Mouse (Mus musculus): ENCODE data around the gene Dock4. TPM values are rescaled to one million over a fixed set of nuclear protein-coding genes. Genes with fewer than 3 reads are reported as not detected.

Gene Dock4
- polyA plus RNA-seq, 1 experiment from 2014 or later = 13.9 TPM

DNA sequence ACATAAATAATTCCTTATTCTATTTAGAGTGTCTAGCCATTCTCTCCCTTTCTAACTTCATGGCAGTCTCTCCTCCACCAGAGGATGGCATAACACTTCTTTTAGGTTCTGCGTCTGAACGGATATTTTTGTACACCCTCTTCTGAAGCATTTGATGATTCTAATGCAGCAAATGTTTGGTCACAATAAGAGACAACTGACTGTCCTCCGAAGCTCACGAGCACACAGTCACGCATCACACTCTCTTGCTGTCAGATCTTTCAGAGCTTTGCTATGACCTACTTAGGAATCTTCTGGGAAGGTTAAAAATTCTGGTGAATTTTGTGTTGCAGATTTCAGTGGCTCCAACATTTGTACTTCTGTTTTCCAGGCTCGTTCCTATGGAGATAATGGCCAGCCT lies 149.7 kb downstream of the Dock4 start:
- H3K27me3 ChIP-seq (ENCODE audit: control insufficient read depth, insufficient read depth, low read length) = no peaks in the 10 kb centered on the region
- H3K9me3 ChIP-seq (ENCODE audit: control insufficient read depth, low read depth, low read length) = no peaks in the 10 kb centered on the region
- no peaks in the 10 kb centered on the region for H3K4me1 ChIP-seq (ENCODE audit: control insufficient read depth, insufficient read depth, low read length)
- no peak overlapping the region for H3K4me3 ChIP-seq (ENCODE audit: low read depth, low read length)
- H3K36me3 ChIP-seq (ENCODE audit: control insufficient read depth, insufficient read depth, low read length) = no peaks in the 10 kb centered on the region
- no peak overlapping the region for H3K9ac ChIP-seq (replicated peaks; ENCODE audit: low read depth, low read length)
- H3K4me2 ChIP-seq (replicated peaks; ENCODE audit: low read depth, low read length) = no peak overlapping the region
- H3K27ac ChIP-seq (ENCODE audit: low read length) = no peak overlapping the region
- no peak for ATAC-seq (ENCODE audit: insufficient number of reproducible peaks, insufficient read depth, low FRiP score, low read depth)
- 83% methylated on average over 6 of the region's 6 CpGs for WGBS

- H3K4me2 ChIP-seq (replicated peaks; ENCODE audit: low read depth, low read length) = no peak overlapping the region
- no peaks in the 10 kb centered on the region for H3K36me3 ChIP-seq (ENCODE audit: control insufficient read depth, insufficient read depth, low read length)
- H3K9me3 ChIP-seq (ENCODE audit: control insufficient read depth, low read depth, low read length) = no peaks in the 10 kb centered on the region
- no peak for ATAC-seq (ENCODE audit: insufficient number of reproducible peaks, insufficient read depth, low FRiP score, low read depth)
- WGBS = 67% methylated on average over 7 of the region's 7 CpGs
- H3K27ac ChIP-seq (ENCODE audit: low read length) = no peak overlapping the region
- no peak overlapping the region for H3K9ac ChIP-seq (replicated peaks; ENCODE audit: low read depth, low read length)
- H3K27me3 ChIP-seq (ENCODE audit: control insufficient read depth, insufficient read depth, low read length) = no peaks in the 10 kb centered on the region
- no peak overlapping the region for H3K4me3 ChIP-seq (ENCODE audit: low read depth, low read length)
- no peaks in the 10 kb centered on the region for H3K4me1 ChIP-seq (ENCODE audit: control insufficient read depth, insufficient read depth, low read length)
Measured at GRCm38 (mm10) chr12:40596020-40596419, 150.3 kb downstream of the Dock4 start.

DNA sequence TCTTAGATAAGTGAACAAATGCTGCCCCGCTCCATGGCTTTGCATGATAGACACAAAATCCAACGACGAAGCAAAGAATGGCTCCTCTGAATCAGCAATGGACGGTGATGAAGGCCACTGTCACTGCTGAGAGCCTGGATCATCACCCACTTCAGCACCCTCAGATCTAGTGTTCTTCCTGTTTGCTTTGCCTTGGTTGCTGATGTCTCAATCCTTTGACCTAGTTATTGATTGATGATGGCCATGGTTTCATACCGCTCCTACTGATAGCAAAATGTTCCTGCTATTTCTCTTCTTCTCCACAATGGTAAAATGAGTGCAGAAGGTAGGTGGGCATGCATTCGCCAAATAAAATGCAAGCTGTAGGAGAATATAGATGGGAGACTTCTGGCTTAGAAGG lies 150.7 kb downstream of the Dock4 start:
- ATAC-seq (ENCODE audit: insufficient number of reproducible peaks, insufficient read depth, low FRiP score, low read depth) = no peak
- 80% methylated on average over 6 of the region's 6 CpGs for WGBS
- no peak overlapping the region for H3K27ac ChIP-seq (ENCODE audit: low read length)
- H3K36me3 ChIP-seq (ENCODE audit: control insufficient read depth, insufficient read depth, low read length) = no peaks in the 10 kb centered on the region
- H3K9me3 ChIP-seq (ENCODE audit: control insufficient read depth, low read depth, low read length) = no peaks in the 10 kb centered on the region
- no peaks in the 10 kb centered on the region for H3K27me3 ChIP-seq (ENCODE audit: control insufficient read depth, insufficient read depth, low read length)
- H3K4me3 ChIP-seq (ENCODE audit: low read depth, low read length) = no peak overlapping the region
- H3K4me1 ChIP-seq (ENCODE audit: control insufficient read depth, insufficient read depth, low read length) = no peaks in the 10 kb centered on the region
- no peak overlapping the region for H3K4me2 ChIP-seq (replicated peaks; ENCODE audit: low read depth, low read length)
- no peak overlapping the region for H3K9ac ChIP-seq (replicated peaks; ENCODE audit: low read depth, low read length)

DNA sequence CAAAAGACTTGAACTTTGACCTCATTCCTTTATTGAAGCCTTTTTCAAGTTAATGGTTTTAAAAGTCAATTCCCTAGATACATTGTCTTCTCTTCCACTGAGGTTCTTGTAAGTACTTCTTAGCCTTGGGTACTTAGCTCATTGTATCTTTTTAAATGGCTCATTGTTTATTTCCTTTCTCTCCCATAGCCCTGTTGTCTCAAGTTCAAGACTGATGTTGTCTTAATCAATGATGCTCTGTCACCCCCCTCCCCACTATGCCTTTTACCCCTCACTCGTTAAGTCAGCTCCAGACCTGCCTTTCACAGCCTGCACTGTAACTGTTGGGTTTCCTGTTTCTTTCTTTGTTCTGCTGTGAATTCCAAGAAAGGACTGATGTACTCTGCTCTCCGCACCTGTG lies 154.2 kb downstream of the Dock4 start:
- H3K4me2 ChIP-seq (replicated peaks; ENCODE audit: low read depth, low read length) = no peak overlapping the region
- ATAC-seq (ENCODE audit: insufficient number of reproducible peaks, insufficient read depth, low FRiP score, low read depth) = no peak
- H3K9ac ChIP-seq (replicated peaks; ENCODE audit: low read depth, low read length) = no peak overlapping the region
- no peak overlapping the region for H3K27ac ChIP-seq (ENCODE audit: low read length)
- 70% methylated on average over 2 of the region's 2 CpGs for WGBS
- no peak overlapping the region for H3K4me3 ChIP-seq (ENCODE audit: low read depth, low read length)
- H3K27me3 ChIP-seq (ENCODE audit: control insufficient read depth, insufficient read depth, low read length) = no peaks in the 10 kb centered on the region
- H3K36me3 ChIP-seq (ENCODE audit: control insufficient read depth, insufficient read depth, low read length) = no peaks in the 10 kb centered on the region
- H3K9me3 ChIP-seq (ENCODE audit: control insufficient read depth, low read depth, low read length) = no peaks in the 10 kb centered on the region
- H3K4me1 ChIP-seq (ENCODE audit: control insufficient read depth, insufficient read depth, low read length) = no peaks in the 10 kb centered on the region

- WGBS = 79% methylated on average over 4 of the region's 4 CpGs
- ATAC-seq (ENCODE audit: insufficient number of reproducible peaks, insufficient read depth, low FRiP score, low read depth) = no peak
- no peaks in the 10 kb centered on the region for H3K4me1 ChIP-seq (ENCODE audit: control insufficient read depth, insufficient read depth, low read length)
- no peak overlapping the region for H3K9ac ChIP-seq (replicated peaks; ENCODE audit: low read depth, low read length)
- no peak overlapping the region for H3K27ac ChIP-seq (ENCODE audit: low read length)
- H3K9me3 ChIP-seq (ENCODE audit: control insufficient read depth, low read depth, low read length) = no peaks in the 10 kb centered on the region
- no peak overlapping the region for H3K4me2 ChIP-seq (replicated peaks; ENCODE audit: low read depth, low read length)
- no peaks in the 10 kb centered on the region for H3K36me3 ChIP-seq (ENCODE audit: control insufficient read depth, insufficient read depth, low read length)
- no peak overlapping the region for H3K4me3 ChIP-seq (ENCODE audit: low read depth, low read length)
- H3K27me3 ChIP-seq (ENCODE audit: control insufficient read depth, insufficient read depth, low read length) = no peaks in the 10 kb centered on the region
Measured at GRCm38 (mm10) chr12:40605565-40605964, 159.8 kb downstream of the Dock4 start.

GRCm38 (mm10) chr12:40622926-40623325 lies 177.2 kb downstream of the Dock4 start:
- Histone ChIP-seq H3K4me3 (ENCODE audit: low read depth, low read length) (no peak overlapping the region), H3K9me3 (ENCODE audit: control insufficient read depth, low read depth, low read length) (no peaks in the 10 kb centered on the region), H3K27ac (ENCODE audit: low read length) (no peak overlapping the region), H3K4me1 (ENCODE audit: control insufficient read depth, insufficient read depth, low read length) (no peaks in the 10 kb centered on the region), H3K4me2 (replicated peaks; ENCODE audit: low read depth, low read length) (no peak overlapping the region), H3K9ac (replicated peaks; ENCODE audit: low read depth, low read length) (no peak overlapping the region), H3K27me3 (ENCODE audit: control insufficient read depth, insufficient read depth, low read length) (no peaks in the 10 kb centered on the region), H3K36me3 (ENCODE audit: control insufficient read depth, insufficient read depth, low read length) (no peaks in the 10 kb centered on the region)
- no peak for ATAC-seq (ENCODE audit: insufficient number of reproducible peaks, insufficient read depth, low FRiP score, low read depth)

- Histone ChIP-seq H3K4me3 (ENCODE audit: low read depth, low read length) (no peak overlapping the region), H3K9ac (replicated peaks; ENCODE audit: low read depth, low read length) (no peak overlapping the region), H3K4me1 (ENCODE audit: control insufficient read depth, insufficient read depth, low read length) (no peaks in the 10 kb centered on the region), H3K4me2 (replicated peaks; ENCODE audit: low read depth, low read length) (no peak overlapping the region), H3K27me3 (ENCODE audit: control insufficient read depth, insufficient read depth, low read length) (no peaks in the 10 kb centered on the region), H3K27ac (ENCODE audit: low read length) (no peak overlapping the region), H3K9me3 (ENCODE audit: control insufficient read depth, low read depth, low read length) (no peaks in the 10 kb centered on the region), H3K36me3 (ENCODE audit: control insufficient read depth, insufficient read depth, low read length) (no peaks in the 10 kb centered on the region)
- WGBS = 90% methylated on average over 1 of the region's 1 CpGs
- no peak for ATAC-seq (ENCODE audit: insufficient number of reproducible peaks, insufficient read depth, low FRiP score, low read depth)
Measured at GRCm38 (mm10) chr12:40626521-40626920, 180.8 kb downstream of the Dock4 start.

- 87% methylated on average over 2 of the region's 2 CpGs for WGBS
- no peak for ATAC-seq (ENCODE audit: insufficient number of reproducible peaks, insufficient read depth, low FRiP score, low read depth)
Measured at GRCm38 (mm10) chr12:40633242-40633641, 187.5 kb downstream of the Dock4 start.

GRCm38 (mm10) chr12:40634169-40634568 lies 188.4 kb downstream of the Dock4 start:
- ATAC-seq (ENCODE audit: insufficient number of reproducible peaks, insufficient read depth, low FRiP score, low read depth) = no peak
- H3K4me2 ChIP-seq (replicated peaks; ENCODE audit: low read depth, low read length) = no peak overlapping the region
- H3K4me3 ChIP-seq (ENCODE audit: low read depth, low read length) = no peak overlapping the region
- H3K4me1 ChIP-seq (ENCODE audit: control insufficient read depth, insufficient read depth, low read length) = no peaks in the 10 kb centered on the region
- H3K27ac ChIP-seq (ENCODE audit: low read length) = no peak overlapping the region
- H3K36me3 ChIP-seq (ENCODE audit: control insufficient read depth, insufficient read depth, low read length) = no peaks in the 10 kb centered on the region; the same call in 1 of the 2 replicates
- no peak overlapping the region for H3K9ac ChIP-seq (replicated peaks; ENCODE audit: low read depth, low read length)
- H3K9me3 ChIP-seq (ENCODE audit: control insufficient read depth, low read depth, low read length) = no peaks in the 10 kb centered on the region
- 81% methylated on average over 7 of the region's 7 CpGs for WGBS
- H3K27me3 ChIP-seq (ENCODE audit: control insufficient read depth, insufficient read depth, low read length) = no peaks in the 10 kb centered on the region

More at GRCm38 (mm10) chr12:40633242-40633641, 187.5 kb downstream of the Dock4 start:
- H3K9me3 ChIP-seq (ENCODE audit: control insufficient read depth, low read depth, low read length) = no peaks in the 10 kb centered on the region
- no peak overlapping the region for H3K4me2 ChIP-seq (replicated peaks; ENCODE audit: low read depth, low read length)
- no peaks in the 10 kb centered on the region; the same call in 1 of the 2 replicates for H3K36me3 ChIP-seq (ENCODE audit: control insufficient read depth, insufficient read depth, low read length)
- H3K27ac ChIP-seq (ENCODE audit: low read length) = no peak overlapping the region
- H3K9ac ChIP-seq (replicated peaks; ENCODE audit: low read depth, low read length) = no peak overlapping the region
- H3K27me3 ChIP-seq (ENCODE audit: control insufficient read depth, insufficient read depth, low read length) = no peaks in the 10 kb centered on the region
- H3K4me3 ChIP-seq (ENCODE audit: low read depth, low read length) = no peak overlapping the region
- H3K4me1 ChIP-seq (ENCODE audit: control insufficient read depth, insufficient read depth, low read length) = no peaks in the 10 kb centered on the region

Data from stomach, embryonic 14.5 days (tissue).